Mouse (Mus musculus): ENCODE results near the gene Dnajc7.
"Not testable (repeated sequence)": the region's sequence is repeated elsewhere in the genome, so short reads cannot be mapped to it uniquely, and the experiment has no call there.

Gene Dnajc7

DNA sequence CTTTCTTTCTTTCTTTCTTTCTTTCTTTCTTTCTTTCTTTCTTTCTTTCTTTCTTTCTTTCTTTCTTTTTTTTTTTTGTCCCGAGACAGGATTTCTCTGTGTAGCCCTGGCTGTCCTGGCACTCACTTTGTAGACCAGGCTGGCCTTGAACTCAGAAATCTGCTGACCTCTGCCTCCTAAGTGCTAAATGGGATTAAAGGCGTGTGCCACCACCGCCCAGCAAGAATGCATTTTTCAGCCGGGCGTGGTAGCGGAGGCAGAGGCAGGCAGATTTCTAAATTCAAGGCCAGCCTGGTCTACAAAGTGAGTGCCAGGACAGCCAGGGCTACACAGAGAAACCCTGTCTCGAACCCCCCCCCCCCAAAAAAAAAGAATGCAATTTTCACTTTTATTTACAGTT is 3.1 kb downstream of the Dnajc7 start:
- in situ Hi-C loops (cut with MboI, MseI) = not testable (repeated sequence)

GRCm38 (mm10) chr11:100616332-100616731 is 3.6 kb downstream of the Dnajc7 start:
- in situ Hi-C loops (cut with MboI, MseI) = no loop called here

GRCm38 (mm10) chr11:100613241-100613640 is 6.7 kb downstream of the Dnajc7 start:
- in situ Hi-C loops (cut with MboI, MseI) = no loop called here

DNA sequence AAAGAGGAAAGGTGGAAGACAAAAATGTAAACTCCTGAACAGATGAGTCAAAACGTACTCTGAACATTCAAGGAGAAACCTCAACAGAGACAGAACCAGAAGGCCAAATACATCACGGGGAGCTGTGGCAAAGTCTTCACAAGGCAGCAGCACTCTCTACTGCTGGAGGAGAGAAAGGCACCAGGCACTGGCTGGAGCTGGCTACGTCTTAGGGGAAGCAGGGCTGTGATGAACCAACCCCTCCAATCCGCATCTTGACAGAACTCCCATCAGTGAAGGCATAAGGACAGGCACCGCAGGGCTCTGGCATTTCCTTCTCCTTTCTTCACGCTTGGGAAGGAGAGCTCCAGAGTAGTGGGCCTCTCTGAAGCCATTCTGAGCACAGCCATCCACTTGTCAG is 8.3 kb downstream of the Dnajc7 start:
- in situ Hi-C loops (cut with MboI, MseI) = no loop called here

DNA sequence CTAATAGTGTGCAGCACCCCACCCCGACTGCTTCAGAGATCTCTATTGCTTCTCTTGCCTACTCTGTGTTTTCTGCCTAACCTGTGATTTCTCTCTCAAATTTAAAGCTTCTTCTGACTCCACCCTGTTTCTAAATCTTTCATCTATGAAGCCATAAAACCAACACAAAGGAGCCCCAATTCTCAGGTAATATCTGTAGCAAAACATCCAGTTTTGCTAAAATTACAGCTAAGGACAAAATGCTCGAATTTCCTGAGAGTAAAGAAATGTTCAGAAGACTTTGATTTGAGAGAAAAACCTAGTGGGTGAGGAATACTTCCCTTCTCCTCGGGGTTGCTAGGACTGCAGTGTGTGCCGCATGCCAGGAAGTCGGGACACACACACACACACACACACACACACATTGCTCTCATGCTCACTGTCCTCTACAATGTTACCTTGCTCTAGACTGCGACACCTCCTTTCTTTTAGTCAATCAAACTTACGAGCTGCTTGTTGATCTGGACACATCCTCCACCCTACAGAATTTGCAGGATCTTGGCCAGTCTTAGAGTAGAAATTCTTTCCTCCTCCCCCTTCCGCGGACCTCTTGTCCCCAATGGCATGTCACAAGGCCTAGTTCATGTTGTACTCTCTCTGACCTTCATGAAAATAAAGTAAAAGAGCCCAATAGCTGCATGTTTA is 9.8 kb downstream of the Dnajc7 start:
- in situ Hi-C loops (cut with MboI, MseI) = no loop called here

DNA sequence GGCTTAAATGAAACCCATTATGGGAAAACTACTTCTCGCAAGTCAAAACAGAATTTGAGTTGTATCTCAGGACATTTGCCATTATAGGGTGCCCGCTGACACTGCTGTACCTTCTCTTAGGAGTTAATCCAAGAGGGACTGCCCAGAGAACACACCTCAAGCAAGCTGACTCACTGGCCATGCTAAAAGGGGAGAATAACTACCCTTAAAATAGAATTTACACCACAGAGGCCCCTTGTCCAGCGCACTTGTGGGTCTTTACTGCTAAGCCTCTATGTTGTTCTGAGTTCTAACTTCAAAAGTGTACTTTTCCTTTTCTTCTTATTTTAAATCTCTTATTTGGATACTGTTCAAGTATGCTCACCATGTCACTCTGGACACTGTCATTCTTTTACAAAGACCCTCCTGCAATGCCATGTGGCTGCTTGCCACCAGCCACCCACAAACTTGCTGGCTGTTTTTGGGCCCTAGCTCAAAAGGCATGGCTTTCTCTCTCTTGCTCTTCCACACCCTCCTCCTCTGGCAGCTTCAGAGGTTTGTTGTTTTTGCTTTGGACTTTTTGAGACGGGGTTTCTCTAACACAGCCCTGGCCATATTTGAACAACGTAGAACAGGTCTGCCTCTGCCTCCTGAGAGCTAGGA is 10.5 kb downstream of the Dnajc7 start:
- in situ Hi-C loops (cut with MboI, MseI) = no loop called here

DNA sequence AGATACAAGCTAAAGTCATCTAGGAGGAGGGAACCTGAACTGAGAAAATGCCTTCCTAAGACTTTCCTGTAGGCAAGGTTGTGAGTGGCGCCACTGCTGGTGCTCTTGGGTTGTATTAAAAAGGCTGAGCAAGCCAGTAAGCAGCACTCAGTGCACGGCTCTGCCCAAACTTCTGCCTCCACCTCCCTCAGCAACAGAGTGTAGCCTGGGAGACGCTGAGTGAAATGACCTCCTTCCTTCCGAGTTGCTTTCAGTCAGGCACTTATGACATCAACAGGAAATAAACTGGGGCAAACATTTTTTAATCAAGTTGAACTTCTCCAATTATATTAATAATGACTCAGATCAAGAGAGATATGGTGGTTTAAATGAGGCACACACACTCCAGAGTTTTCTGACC is 11.2 kb downstream of the Dnajc7 start:
- in situ Hi-C loops (cut with MboI, MseI) = no loop called here

- in situ Hi-C loops (cut with MboI, MseI) = no loop called here
Measured at GRCm38 (mm10) chr11:100607121-100607520, 12.8 kb downstream of the Dnajc7 start.

- in situ Hi-C loops (cut with MboI, MseI) = no loop called here
Measured at GRCm38 (mm10) chr11:100605451-100605850, 14.5 kb downstream of the Dnajc7 start.

- in situ Hi-C loops (cut with MboI, MseI) = no loop called here
Measured at GRCm38 (mm10) chr11:100604321-100605005, 15.5 kb downstream of the Dnajc7 start.

DNA sequence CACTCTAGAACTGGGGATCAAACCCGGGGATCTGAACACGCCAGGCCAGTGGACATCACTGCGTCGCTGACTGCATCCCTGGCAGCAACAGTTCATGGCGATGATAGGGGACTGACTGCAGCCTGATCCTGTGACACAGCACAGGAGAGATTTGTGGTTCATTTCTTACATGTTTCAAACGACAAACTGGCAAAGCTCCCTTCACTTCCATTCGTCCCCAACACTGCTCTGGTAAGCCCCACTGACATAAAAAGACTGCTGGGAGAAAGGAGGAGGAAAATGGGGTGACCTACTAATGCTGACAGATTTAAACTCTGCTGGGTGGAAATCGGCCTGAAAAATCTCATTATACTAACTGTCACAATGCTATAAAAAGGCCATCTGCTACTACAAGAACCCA is 16.2 kb downstream of the Dnajc7 start:
- in situ Hi-C loops (cut with MboI, MseI) = no loop called here

DNA sequence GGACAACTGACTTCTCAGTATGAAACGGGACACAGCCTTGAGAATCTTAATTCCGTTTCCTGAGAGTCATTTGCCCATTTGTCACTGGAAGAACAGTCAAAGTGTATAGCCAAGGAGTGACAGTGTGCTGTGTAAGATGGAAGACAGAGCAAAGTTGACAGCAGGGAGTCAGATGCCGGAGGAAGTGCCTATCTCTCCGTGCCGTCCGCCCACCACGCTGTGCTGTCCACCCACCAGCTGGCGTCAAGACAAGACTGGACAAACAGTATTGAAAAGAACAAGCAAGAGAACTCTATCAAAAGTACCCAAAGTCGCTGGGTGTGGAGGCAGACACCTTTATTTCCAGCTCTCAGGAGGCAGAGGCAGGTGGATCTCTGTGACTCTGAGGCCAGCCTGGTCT is 16.8 kb downstream of the Dnajc7 start:
- in situ Hi-C loops (cut with MboI, MseI) = no loop called here

DNA sequence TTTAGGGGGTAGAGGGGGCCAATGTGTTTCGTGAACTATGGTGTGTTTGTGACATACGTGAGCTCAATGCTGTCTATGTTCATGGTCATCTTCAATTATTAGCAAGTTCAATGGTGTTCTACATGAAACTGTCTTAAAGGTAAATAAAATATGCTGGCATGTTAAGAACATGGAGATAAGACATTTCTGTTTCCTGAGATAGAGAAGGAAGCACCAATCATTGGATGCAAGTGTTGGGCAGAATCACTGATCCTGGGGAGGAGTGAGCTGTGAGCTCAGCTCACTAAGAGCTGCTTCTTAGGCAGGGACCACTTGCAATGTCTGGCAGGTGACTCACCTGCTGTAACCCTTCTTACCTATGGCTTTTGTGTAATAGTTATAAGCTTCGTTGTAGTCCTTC is 18.6 kb downstream of the Dnajc7 start:
- in situ Hi-C loops (cut with MboI, MseI) = no loop called here

DNA sequence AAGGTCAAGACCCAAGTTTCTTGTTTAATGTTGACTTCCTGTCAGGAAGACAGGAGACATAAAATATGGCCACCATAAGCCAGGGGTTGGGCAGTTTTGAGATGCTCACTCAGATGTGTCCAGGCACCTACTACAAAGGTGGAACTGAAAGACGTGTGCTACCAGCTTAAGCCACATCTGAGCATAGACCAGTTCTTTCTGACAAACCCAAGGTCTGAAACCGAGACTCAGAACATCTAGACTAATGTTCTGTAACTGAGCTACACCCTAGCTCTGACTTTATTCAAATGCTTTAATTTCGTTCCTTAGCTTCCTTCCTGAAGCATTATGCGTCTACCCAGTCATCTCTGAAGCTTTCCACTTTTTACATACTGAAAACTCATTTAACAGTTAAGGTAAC is 21.9 kb downstream of the Dnajc7 start:
- in situ Hi-C loops (cut with MboI, MseI) = no loop called here

- in situ Hi-C loops (cut with MboI, MseI) = no loop called here
Measured at GRCm38 (mm10) chr11:100595533-100595932, 24.4 kb downstream of the Dnajc7 start.

DNA sequence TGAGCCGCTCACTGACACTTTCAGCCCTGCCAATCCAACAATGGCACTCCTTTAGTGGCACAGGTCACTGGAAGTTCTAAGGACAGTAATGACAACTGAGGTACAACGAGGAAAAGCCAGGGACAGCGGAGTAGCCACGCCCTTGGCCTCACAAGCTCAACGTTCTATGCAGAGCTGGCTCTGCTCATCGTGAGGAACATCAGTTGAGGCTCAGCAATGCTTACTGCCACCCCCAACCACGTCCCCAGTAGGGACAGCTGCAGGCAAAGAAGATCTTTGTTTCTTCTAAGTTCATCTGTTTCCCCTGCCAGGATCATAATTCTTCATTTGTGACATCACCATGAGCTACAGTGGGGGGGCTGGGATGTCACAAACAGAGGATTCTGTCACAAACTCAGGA is 25.4 kb downstream of the Dnajc7 start:
- in situ Hi-C loops (cut with MboI, MseI) = no loop called here

DNA sequence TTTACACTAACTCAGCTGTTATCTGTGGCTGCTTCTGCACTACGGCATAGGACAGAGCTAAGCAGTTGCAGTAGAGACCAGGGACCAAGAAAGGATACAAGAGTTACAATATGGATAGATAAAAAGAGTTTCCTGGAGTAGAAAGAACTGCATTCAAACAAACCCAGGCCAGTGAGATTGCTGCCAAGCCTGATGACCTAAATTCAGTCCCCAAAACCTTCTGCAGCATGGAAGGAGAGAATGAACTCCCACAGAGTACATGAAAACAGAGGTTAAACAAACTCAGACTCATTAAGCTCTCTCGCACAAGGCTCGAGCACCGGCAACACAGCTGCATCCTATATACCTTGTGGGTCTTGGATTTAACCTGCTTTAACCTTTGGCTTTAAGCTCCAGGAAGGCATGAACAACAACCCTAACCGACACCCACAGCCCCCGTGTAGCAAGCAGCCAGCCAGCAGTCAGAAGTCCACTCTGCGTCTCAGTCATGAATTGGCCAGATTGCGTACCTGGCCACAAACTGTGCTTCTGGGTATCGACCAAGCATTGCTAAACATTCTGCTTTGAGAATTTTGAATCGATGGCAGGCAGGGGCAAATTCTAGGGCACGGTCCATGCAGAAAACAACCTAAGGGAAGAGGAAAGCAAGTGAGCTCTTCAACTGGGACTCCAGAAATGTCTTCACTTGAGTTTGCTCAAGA is 27.5 kb downstream of the Dnajc7 start:
- in situ Hi-C loops (cut with MboI, MseI) = no loop called here

DNA sequence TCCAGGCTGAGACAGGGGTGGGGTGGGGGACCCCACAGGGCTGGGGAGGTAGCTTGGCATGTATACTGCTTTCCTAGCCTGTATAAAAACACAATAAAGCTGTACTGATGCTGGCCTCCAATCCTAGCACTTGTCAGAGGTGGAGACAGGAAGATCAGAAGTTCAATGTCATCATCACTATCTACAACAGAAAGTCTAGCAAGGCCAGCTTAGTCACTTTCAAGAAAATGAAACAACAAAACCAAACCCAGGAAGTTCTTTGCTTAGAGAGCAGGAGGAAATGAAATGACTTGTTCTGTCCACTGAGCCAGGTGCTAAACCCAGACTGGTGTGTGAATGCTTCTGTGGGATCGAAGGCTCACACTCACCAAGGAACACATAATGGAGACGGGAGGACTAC is 31.5 kb downstream of the Dnajc7 start:
- in situ Hi-C loops (cut with MboI, MseI) = no loop called here

GRCm38 (mm10) chr11:100585148-100585547 is 34.8 kb downstream of the Dnajc7 start:
- in situ Hi-C loops (cut with MboI, MseI) = no loop called here

DNA sequence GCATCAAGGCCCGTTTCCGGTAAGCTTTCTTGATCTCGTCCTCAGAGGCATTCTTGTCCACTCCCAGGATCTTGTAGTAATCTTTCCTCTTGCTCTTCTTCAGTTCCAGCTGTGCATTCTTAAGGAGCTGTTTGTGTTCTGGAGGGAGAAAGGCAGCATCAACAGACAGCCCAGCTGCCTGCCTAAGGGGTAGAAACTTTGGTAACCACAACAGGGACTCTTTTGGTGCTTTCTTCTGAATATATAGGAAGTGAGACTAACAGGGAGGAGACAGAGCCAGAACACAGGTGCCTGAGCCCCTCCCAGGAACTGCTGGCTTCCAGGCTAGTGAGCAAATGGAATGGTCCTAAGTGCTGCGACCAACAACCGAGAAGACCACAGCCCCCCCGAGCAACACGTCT is 35.4 kb downstream of the Dnajc7 start:
- in situ Hi-C loops (cut with MboI, MseI) = no loop called here

DNA sequence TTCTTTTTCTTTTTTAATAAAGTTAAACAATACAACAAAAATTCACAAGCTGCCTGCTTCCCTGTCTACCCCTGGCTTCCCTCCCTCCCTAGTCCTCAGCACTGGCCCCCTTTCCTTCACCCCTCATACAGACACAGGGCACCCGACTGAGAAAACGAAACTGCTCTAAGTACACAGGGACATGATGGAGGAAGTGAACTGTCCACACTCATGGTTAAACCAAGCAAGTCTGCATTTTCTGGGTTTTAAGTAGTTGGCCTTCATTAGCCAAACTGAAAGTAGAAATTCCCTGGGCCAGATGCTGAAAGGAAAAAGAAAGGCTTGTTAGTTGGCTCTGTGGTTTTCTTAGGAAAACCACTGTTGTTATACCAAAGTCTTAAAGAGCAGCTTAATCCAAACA is 37.1 kb downstream of the Dnajc7 start:
- in situ Hi-C loops (cut with MboI, MseI) = no loop called here

DNA sequence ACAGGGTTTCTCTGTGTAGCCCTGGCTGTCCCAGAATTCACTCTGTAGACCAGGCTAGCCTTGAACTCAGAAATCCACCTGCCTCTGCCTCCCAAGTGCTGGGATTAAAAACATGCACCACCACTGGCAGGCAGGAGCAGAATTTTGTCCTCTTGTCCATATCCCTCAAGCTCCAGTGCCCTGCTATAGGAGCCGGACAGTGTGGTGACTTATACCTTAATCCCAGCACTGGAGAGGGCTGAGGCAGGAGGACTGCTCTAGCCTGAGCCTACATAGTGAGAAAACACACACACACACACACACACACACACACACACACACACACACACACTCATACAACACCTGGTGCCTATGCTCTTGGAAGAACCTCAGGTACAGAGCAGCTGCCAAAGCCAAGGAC is 37.6 kb downstream of the Dnajc7 start:
- in situ Hi-C loops (cut with MboI, MseI) = not testable (repeated sequence)
